Mouse (Mus musculus) activated CD4-positive, CD25-positive, alpha-beta regulatory T cell (primary cell): ENCODE results near the gene Trpc6. TPM values are rescaled to one million over a fixed set of nuclear protein-coding genes. Genes with fewer than 3 reads are reported as not detected.

Source experiments
- polyA plus RNA-seq, 2 experiments: library from polyadenylated mRNA; unstranded; fragments of 100-300 nt; shearing (Covaris generic); gene quantifications; one replicate each; pipeline ENCODE4 v1.2.1; 2017

Gene Trpc6
- under 1 TPM in 1 of 2 experiments, not detected in 1; 0.23 TPM for polyA plus RNA-seq

DNA sequence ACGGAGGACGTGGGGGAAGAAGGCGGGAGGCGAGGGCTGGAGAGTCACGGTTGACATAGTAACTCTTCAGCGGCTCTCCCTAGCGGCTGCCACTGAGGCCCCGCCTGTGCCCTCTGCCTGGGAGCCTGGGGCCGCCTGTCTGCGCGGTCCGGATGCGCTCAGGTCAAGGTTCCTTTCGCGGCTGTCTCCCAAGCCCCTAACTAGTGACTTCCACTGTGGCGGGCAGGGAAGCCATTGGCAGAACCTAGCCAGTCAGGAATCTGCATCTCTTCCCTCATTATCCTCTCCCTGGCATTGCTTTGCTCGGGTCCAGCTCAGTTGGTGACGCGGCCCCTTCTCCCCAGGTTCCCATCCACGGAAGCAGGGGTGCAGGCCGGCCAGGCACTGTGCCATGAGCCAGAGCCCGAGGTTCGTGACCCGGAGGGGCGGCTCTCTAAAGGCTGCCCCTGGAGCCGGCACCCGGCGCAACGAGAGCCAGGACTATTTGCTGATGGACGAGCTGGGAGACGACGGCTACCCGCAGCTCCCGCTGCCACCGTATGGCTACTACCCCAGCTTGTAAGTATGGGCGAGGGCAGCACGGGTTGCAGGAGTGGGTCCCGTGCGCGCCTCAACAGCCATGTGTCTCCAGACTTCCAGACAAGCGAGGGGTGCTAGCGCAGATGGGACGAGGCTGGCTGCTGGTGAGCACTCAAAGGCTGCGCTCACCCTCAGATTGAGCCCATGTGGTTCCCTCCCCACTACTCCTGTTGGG lies at the start of gene Trpc6:
Gene Trpc6 (plus strand): TSS at position 102 of the 754 bp plus-strand sequence.

